Mouse (Mus musculus): Measurements from ENCODE around the gene F3. TPM values are rescaled to one million over a fixed set of nuclear protein-coding genes. Genes with fewer than 3 reads are reported as not detected.

The F3 gene
- polyA plus RNA-seq, 1 experiment from 2014 or later, result 26.8 TPM

- ATAC-seq (ENCODE audit: low FRiP score, low TSS enrichment) (no peak), DNase-seq (ENCODE audit: low spot score) (no peak)
- Histone ChIP-seq H3K9me3 (ENCODE audit: control insufficient read depth, low read length) (no peaks in the 10 kb centered on the region), H3K4me1 (replicated peaks; ENCODE audit: control insufficient read depth, insufficient read depth) (no peaks in the 10 kb centered on the region), H3K9ac (ENCODE audit: low read length) (no peak overlapping the region), H3K4me3 (ENCODE audit: low read depth, low read length) (no peak overlapping the region), H3K36me3 (ENCODE audit: control insufficient read depth, insufficient read depth, low read length) (no peaks in the 10 kb centered on the region), H3K27me3 (ENCODE audit: control insufficient read depth, insufficient read depth, low read length) (no peaks in the 10 kb centered on the region), H3K4me2 (replicated peaks; ENCODE audit: low read depth) (no peak overlapping the region), H3K27ac (replicated peaks) (no peak overlapping the region)
- TF ChIP-seq EP300 (optimal IDR thresholded peaks at IDR 0.05) (no peak), CTCF (IDR thresholded peaks at IDR 0.05; ENCODE audit: low read depth) (no peak)
- 77% methylated on average over 3 of the region's 3 CpGs for WGBS
Observed at GRCm38 (mm10) chr3:121689697-121690096, 33.6 kb upstream of the F3 start.

- H3K4me1 ChIP-seq (replicated peaks; ENCODE audit: control insufficient read depth, insufficient read depth), result no peaks in the 10 kb centered on the region
- DNase-seq (ENCODE audit: low spot score) (no peak), ATAC-seq (ENCODE audit: low FRiP score, low TSS enrichment) (peak; percentile 26; the same call in 1 of the 2 replicates)
- 68% methylated on average over 13 of the region's 13 CpGs for WGBS
- no peak overlapping the region for H3K27ac ChIP-seq (replicated peaks)
- H3K27me3 ChIP-seq (ENCODE audit: control insufficient read depth, insufficient read depth, low read length), result no peaks in the 10 kb centered on the region
- H3K4me2 ChIP-seq (replicated peaks; ENCODE audit: low read depth), result no peak overlapping the region
- H3K9ac ChIP-seq (ENCODE audit: low read length), result no peak overlapping the region
- H3K36me3 ChIP-seq (ENCODE audit: control insufficient read depth, insufficient read depth, low read length), result no peaks in the 10 kb centered on the region
- no peaks in the 10 kb centered on the region for H3K9me3 ChIP-seq (ENCODE audit: control insufficient read depth, low read length)
- H3K4me3 ChIP-seq (ENCODE audit: low read depth, low read length), result no peak overlapping the region
- TF ChIP-seq CTCF (IDR thresholded peaks at IDR 0.05; ENCODE audit: low read depth), result peak; percentile 11; the same call in 1 of the 2 replicates
- no peak for TF ChIP-seq EP300 (optimal IDR thresholded peaks at IDR 0.05)
Observed at GRCm38 (mm10) chr3:121693001-121693730, 30.2 kb upstream of the F3 start.

- no peak overlapping the region for H3K27ac ChIP-seq (replicated peaks)
- no peak overlapping the region for H3K4me3 ChIP-seq (ENCODE audit: low read depth, low read length)
- no peaks in the 10 kb centered on the region for H3K36me3 ChIP-seq (ENCODE audit: control insufficient read depth, insufficient read depth, low read length)
- 70% methylated on average over 5 of the region's 5 CpGs for WGBS
- H3K4me1 ChIP-seq (replicated peaks; ENCODE audit: control insufficient read depth, insufficient read depth), result no peaks in the 10 kb centered on the region
- H3K9ac ChIP-seq (ENCODE audit: low read length), result no peak overlapping the region
- DNase-seq (ENCODE audit: low spot score), result no peak
- H3K4me2 ChIP-seq (replicated peaks; ENCODE audit: low read depth), result no peak overlapping the region
- TF ChIP-seq EP300 (optimal IDR thresholded peaks at IDR 0.05), result no peak
- no peak for ATAC-seq (ENCODE audit: low FRiP score, low TSS enrichment)
- H3K27me3 ChIP-seq (ENCODE audit: control insufficient read depth, insufficient read depth, low read length), result no peaks in the 10 kb centered on the region
- H3K9me3 ChIP-seq (ENCODE audit: control insufficient read depth, low read length), result no peaks in the 10 kb centered on the region
Observed at GRCm38 (mm10) chr3:121693746-121694145, 29.6 kb upstream of the F3 start.

GRCm38 (mm10) chr3:121697169-121697568 lies 26.2 kb upstream of the F3 start:
- Histone ChIP-seq H3K27me3 (ENCODE audit: control insufficient read depth, insufficient read depth, low read length) (no peaks in the 10 kb centered on the region), H3K27ac (replicated peaks) (no peak overlapping the region), H3K9me3 (ENCODE audit: control insufficient read depth, low read length) (no peaks in the 10 kb centered on the region), H3K9ac (ENCODE audit: low read length) (no peak overlapping the region), H3K4me2 (replicated peaks; ENCODE audit: low read depth) (no peak overlapping the region), H3K36me3 (ENCODE audit: control insufficient read depth, insufficient read depth, low read length) (no peaks in the 10 kb centered on the region), H3K4me1 (replicated peaks; ENCODE audit: control insufficient read depth, insufficient read depth) (no peaks in the 10 kb centered on the region), H3K4me3 (ENCODE audit: low read depth, low read length) (no peak overlapping the region)
- TF ChIP-seq EP300 (optimal IDR thresholded peaks at IDR 0.05) (no peak), CTCF (IDR thresholded peaks at IDR 0.05; ENCODE audit: low read depth) (no peak)
- ATAC-seq (ENCODE audit: low FRiP score, low TSS enrichment) (no peak), DNase-seq (ENCODE audit: low spot score) (no peak)
- 66% methylated on average over 7 of the region's 7 CpGs for WGBS

- Histone ChIP-seq H3K9me3 (ENCODE audit: control insufficient read depth, low read length) (no peaks in the 10 kb centered on the region), H3K36me3 (ENCODE audit: control insufficient read depth, insufficient read depth, low read length) (no peaks in the 10 kb centered on the region), H3K4me1 (replicated peaks; ENCODE audit: control insufficient read depth, insufficient read depth) (no peaks in the 10 kb centered on the region), H3K9ac (ENCODE audit: low read length) (no peak overlapping the region), H3K27me3 (ENCODE audit: control insufficient read depth, insufficient read depth, low read length) (no peaks in the 10 kb centered on the region), H3K4me3 (ENCODE audit: low read depth, low read length) (no peak overlapping the region), H3K4me2 (replicated peaks; ENCODE audit: low read depth) (no peak overlapping the region), H3K27ac (replicated peaks) (no peak overlapping the region)
- no peak for TF ChIP-seq CTCF (IDR thresholded peaks at IDR 0.05; ENCODE audit: low read depth)
- no peak for TF ChIP-seq EP300 (optimal IDR thresholded peaks at IDR 0.05)
- WGBS, result 78% methylated on average over 4 of the region's 4 CpGs
- ATAC-seq (ENCODE audit: low FRiP score, low TSS enrichment), result no peak
- no peak for DNase-seq (ENCODE audit: low spot score)
Observed at GRCm38 (mm10) chr3:121699401-121699800, 23.9 kb upstream of the F3 start.

GRCm38 (mm10) chr3:121699849-121700248 lies 23.5 kb upstream of the F3 start:
- DNase-seq (ENCODE audit: low spot score) (no peak), ATAC-seq (ENCODE audit: low FRiP score, low TSS enrichment) (no peak)
- Histone ChIP-seq H3K9ac (ENCODE audit: low read length) (no peak overlapping the region), H3K4me3 (ENCODE audit: low read depth, low read length) (no peak overlapping the region), H3K4me2 (replicated peaks; ENCODE audit: low read depth) (no peak overlapping the region), H3K4me1 (replicated peaks; ENCODE audit: control insufficient read depth, insufficient read depth) (no peaks in the 10 kb centered on the region), H3K36me3 (ENCODE audit: control insufficient read depth, insufficient read depth, low read length) (no peaks in the 10 kb centered on the region), H3K27me3 (ENCODE audit: control insufficient read depth, insufficient read depth, low read length) (no peaks in the 10 kb centered on the region), H3K9me3 (ENCODE audit: control insufficient read depth, low read length) (no peaks in the 10 kb centered on the region), H3K27ac (replicated peaks) (no peak overlapping the region)
- 69% methylated on average over 4 of the region's 4 CpGs for WGBS
- TF ChIP-seq EP300 (optimal IDR thresholded peaks at IDR 0.05) (no peak), CTCF (IDR thresholded peaks at IDR 0.05; ENCODE audit: low read depth) (no peak)
